Mouse (Mus musculus) T-helper 17 cell (primary cell): ENCODE data around the gene Tead4.
"Not testable (repeated sequence)": the region's sequence is repeated elsewhere in the genome, so short reads cannot be mapped to it uniquely, and the experiment has no call there.

Experiments
- in situ Hi-C, 2 experiments: fragments of 300-600 bp; cut with MboI, MseI; formaldehyde crosslinking; loops; 1 replicate in 1 of 2; 2 replicates in 1 of 2; pipeline ENCODE4 v1.15.1; 2025; ENCODE audit warnings: high pct_unique_total_duplicates in 2 of 2

Tead4 gene

GRCm38 (mm10) chr6:128253111-128253510, 47.5 kb downstream of the Tead4 start:
- in situ Hi-C loops, result no loop called here

GRCm38 (mm10) chr6:128250596-128250995, 50.0 kb downstream of the Tead4 start:
- in situ Hi-C loops, result no loop called here

- in situ Hi-C loops, result no loop called here
Measured at GRCm38 (mm10) chr6:128237102-128237763, 63.4 kb downstream of the Tead4 start.

- in situ Hi-C loops, result no loop called here
Measured at GRCm38 (mm10) chr6:128236581-128236980, 64.0 kb downstream of the Tead4 start.

GRCm38 (mm10) chr6:128234206-128234605, 66.4 kb downstream of the Tead4 start:
- in situ Hi-C loops, result loop anchor here in 1 of 2 experiments (5.0 kb wide), 1 partner anchor 73 kb away; no protein-coding TSS in a partner anchor

GRCm38 (mm10) chr6:128232216-128232615, 68.4 kb downstream of the Tead4 start:
- in situ Hi-C loops, result loop anchor here in 1 of 2 experiments (5.0 kb wide), 1 partner anchor 75 kb away; no protein-coding TSS in a partner anchor

GRCm38 (mm10) chr6:128231741-128232140, 68.9 kb downstream of the Tead4 start:
- in situ Hi-C loops, result loop anchor here in 1 of 2 experiments (5.0 kb wide), 1 partner anchor 76 kb away; no protein-coding TSS in a partner anchor

GRCm38 (mm10) chr6:128227438-128228017, 73.1 kb downstream of the Tead4 start:
- in situ Hi-C loops, result no loop called here

- in situ Hi-C loops, result no loop called here
Measured at GRCm38 (mm10) chr6:128226941-128227340, 73.7 kb downstream of the Tead4 start.

GRCm38 (mm10) chr6:128225846-128226176, 74.8 kb downstream of the Tead4 start:
- in situ Hi-C loops, result no loop called here

- in situ Hi-C loops, result no loop called here
Measured at GRCm38 (mm10) chr6:128225009-128225845, 75.4 kb downstream of the Tead4 start.

- in situ Hi-C loops, result loop anchor here in 1 of 2 experiments (5.0 kb wide), 1 partner anchor 74 kb away; no protein-coding TSS in a partner anchor
Measured at GRCm38 (mm10) chr6:128223159-128223558, 77.5 kb downstream of the Tead4 start.

GRCm38 (mm10) chr6:128215004-128215403, 85.6 kb downstream of the Tead4 start:
- in situ Hi-C loops, result not testable (repeated sequence)

- in situ Hi-C loops, result not testable (repeated sequence)
Measured at GRCm38 (mm10) chr6:128209199-128209598, 91.4 kb downstream of the Tead4 start.

GRCm38 (mm10) chr6:128208491-128209170, 92.0 kb downstream of the Tead4 start:
- in situ Hi-C loops, result no loop called here

GRCm38 (mm10) chr6:128203557-128203956, 97.1 kb downstream of the Tead4 start:
- in situ Hi-C loops, result loop anchor here in 1 of 2 experiments (5.0 kb wide), 2 partner anchors 159 to 209 kb away; partner anchors contain the start of genes Foxm1 and Rhno1

GRCm38 (mm10) chr6:128200847-128201640, 99.6 kb downstream of the Tead4 start:
- in situ Hi-C loops, result loop anchor here in 1 of 2 experiments (5.0 kb wide), 2 partner anchors 161 to 211 kb away; partner anchors contain the start of genes Foxm1 and Rhno1

- in situ Hi-C loops, result loop anchor here in 1 of 2 experiments (5.0 kb wide), 2 partner anchors 162 to 212 kb away; partner anchors contain the start of genes Foxm1 and Rhno1
Measured at GRCm38 (mm10) chr6:128200116-128200846, 100.3 kb downstream of the Tead4 start.

GRCm38 (mm10) chr6:128183521-128183920, 117.1 kb downstream of the Tead4 start:
- in situ Hi-C loops, result no loop called here

- in situ Hi-C loops, result no loop called here
Measured at GRCm38 (mm10) chr6:128181176-128181575, 119.4 kb downstream of the Tead4 start.
